Mouse (Mus musculus) stomach, postnatal 0 days (tissue): ENCODE data around the gene C1qtnf4. TPM values are rescaled to one million over a fixed set of nuclear protein-coding genes. Genes with fewer than 3 reads are reported as not detected.
A peak's percentile ranks its signal among the peaks of the same experiment; 100 is the strongest.
"Not testable (repeated sequence)": the region's sequence is repeated elsewhere in the genome, so short reads cannot be mapped to it uniquely, and the experiment has no call there.

Experiments
- ATAC-seq: fragments of 200-750 bp; cut with Nextera tagmentation; 2 replicates; pipeline ENCODE4 v1.8.0; 2017; ENCODE audit not compliant: low FRiP score, low TSS enrichment
- DNase-seq: peaks from one replicate; pipeline ENCODE4 v3.0.0-alpha.2; 2016; ENCODE audit warnings: low spot score
- H3K27ac ChIP-seq: fragments of 300-500 bp; sonication (generic); replicated peaks from 2 replicates; pipeline ENCODE4 v1.5.1; 2014; ENCODE audit warnings: mild to moderate bottlenecking, control low read depth
- H3K27me3 ChIP-seq: fragments of 300-500 bp; sonication (generic); 2 replicates; pipeline ENCODE4 v1.6.1; 2014; ENCODE audit warnings: low read length; ENCODE audit not compliant: control insufficient read depth, insufficient read depth
- H3K36me3 ChIP-seq: fragments of 300-500 bp; sonication (generic); 2 replicates; pipeline ENCODE4 v1.6.1; 2014; ENCODE audit warnings: low read length, mixed read lengths; ENCODE audit not compliant: control insufficient read depth, insufficient read depth
- H3K4me1 ChIP-seq: fragments of 300-500 bp; sonication (generic); replicated peaks from 2 replicates; pipeline ENCODE4 v1.6.1; 2014; ENCODE audit warnings: antibody characterized with exemption; ENCODE audit not compliant: control insufficient read depth, insufficient read depth
- H3K4me2 ChIP-seq: fragments of 300-500 bp; sonication (generic); replicated peaks from 2 replicates; pipeline ENCODE4 v1.6.1; 2014; ENCODE audit warnings: low read depth, mild to moderate bottlenecking, control low read depth, moderate library complexity
- H3K4me3 ChIP-seq: fragments of 300-500 bp; sonication (generic); 2 replicates; pipeline ENCODE4 v1.5.1; 2014; ENCODE audit warnings: low read depth, low read length, control low read depth
- H3K9ac ChIP-seq: fragments of 300-500 bp; sonication (generic); 2 replicates; pipeline ENCODE4 v1.6.1; 2014; ENCODE audit warnings: mild to moderate bottlenecking, low read length, control low read depth, mixed read lengths
- H3K9me3 ChIP-seq: fragments of 300-500 bp; sonication (generic); 2 replicates; pipeline ENCODE4 v1.6.1; 2016; ENCODE audit warnings: low read length; ENCODE audit not compliant: control insufficient read depth
- CTCF ChIP-seq: IDR thresholded peaks from 2 replicates; pipeline ENCODE4 v1.5.1; 2016; ENCODE audit warnings: antibody characterized with exemption, low read depth, mild to moderate bottlenecking, moderate library complexity
- EP300 ChIP-seq: optimal IDR thresholded peaks from 2 replicates; pipeline ENCODE3; 2016; ENCODE audit warnings: antibody characterized with exemption
- WGBS: fragments of 180-500 bp; shearing (Covaris S2); extraction: QIAGEN DNeasy Blood & Tissue Kit; methylation state at CpG from one replicate; pipeline ENCODE4 v1.1.7; 2014; 5-methylcytosine and 5-hydroxymethylcytosine counted together
- polyA plus RNA-seq: library from polyadenylated mRNA; unstranded; fragments of >200 nt; fragmentation: Nextera tagmentation; extraction: Ambion mirVana; gene quantifications from 2 replicates; pipeline ENCODE4 v1.2.1, GENCODE M21; 2015

Gene C1qtnf4
- polyA plus RNA-seq, 1 experiment from 2014 or later = 19.4 TPM

- Histone ChIP-seq H3K36me3 (no peaks in the 10 kb centered on the region), H3K9me3 (no peaks in the 10 kb centered on the region), H3K4me2 (peak overlapping the region; percentile 73), H3K9ac (peak overlapping the region; percentile 64), H3K4me1 (0 out of 2 replicates have a peak, but pooled peaks cover 4% of the 10 kb centered on the region), H3K27ac (peak overlapping the region; percentile 61), H3K27me3 (no peaks in the 10 kb centered on the region), H3K4me3 (peak overlapping the region; percentile 53)
- TF ChIP-seq CTCF (peak; percentile 29; the same call in 1 of the 2 replicates), EP300 (no peak)
- peak; percentile 87 for ATAC-seq
- WGBS = 3% methylated on average over 128 of the region's 133 CpGs
- peak; percentile 79 for DNase-seq
These were observed 4.2 kb downstream of the C1qtnf4 start for GRCm38 (mm10) chr2:90889550-90890548.

- 74% methylated on average over 6 of the region's 6 CpGs for WGBS
- no peaks in the 10 kb centered on the region for H3K27me3 ChIP-seq
- H3K9me3 ChIP-seq = no peaks in the 10 kb centered on the region
- H3K4me2 ChIP-seq = no peak overlapping the region
- DNase-seq (peak; percentile 33), ATAC-seq (no peak)
- peaks cover 7% of the 10 kb centered on the region; the same call in 1 of the 2 replicates for H3K36me3 ChIP-seq
- H3K9ac ChIP-seq = no peak overlapping the region
- TF ChIP-seq CTCF (no peak), EP300 (no peak)
- 0 out of 2 replicates have a peak, but pooled peaks cover 4% of the 10 kb centered on the region for H3K4me1 ChIP-seq
- no peak overlapping the region for H3K4me3 ChIP-seq
- no peak overlapping the region for H3K27ac ChIP-seq
These were observed 8.1 kb downstream of the C1qtnf4 start for GRCm38 (mm10) chr2:90893673-90894298.

- 85% methylated on average over 3 of the region's 3 CpGs for WGBS
These were observed 8.6 kb downstream of the C1qtnf4 start for GRCm38 (mm10) chr2:90894299-90894677.

GRCm38 (mm10) chr2:90903398-90903797 lies 17.7 kb downstream of the C1qtnf4 start:
- H3K4me2 ChIP-seq = peak overlapping the region; percentile 61
- H3K4me3 ChIP-seq = peak overlapping the region; percentile 89
- H3K9me3 ChIP-seq = no peaks in the 10 kb centered on the region
- H3K4me1 ChIP-seq = no peaks in the 10 kb centered on the region; the same call in 1 of the 2 replicates
- 63% methylated on average over 2 of the region's 2 CpGs for WGBS
- TF ChIP-seq EP300 = no peak
- TF ChIP-seq CTCF = no peak
- no peak for ATAC-seq
- no peak overlapping the region for H3K9ac ChIP-seq
- no peaks in the 10 kb centered on the region for H3K27me3 ChIP-seq
- H3K27ac ChIP-seq = no peak overlapping the region
- H3K36me3 ChIP-seq = peaks cover 6% of the 10 kb centered on the region; the same call in 1 of the 2 replicates
- no peak for DNase-seq

More at GRCm38 (mm10) chr2:90894299-90894677, 8.6 kb downstream of the C1qtnf4 start:
- not testable (repeated sequence) for H3K4me2 ChIP-seq, H3K27me3 ChIP-seq, H3K9me3 ChIP-seq, H3K27ac ChIP-seq, H3K4me1 ChIP-seq, ATAC-seq, DNase-seq, H3K36me3 ChIP-seq, H3K9ac ChIP-seq, H3K4me3 ChIP-seq

GRCm38 (mm10) chr2:90904076-90904855 lies 18.6 kb downstream of the C1qtnf4 start, which contains the start of the genes Kbtbd4 and Ndufs3:
TSS of gene Kbtbd4 (plus strand) at chr2:90904740.
TSS of gene Ndufs3 (minus strand) at chr2:90904827.
- Histone ChIP-seq H3K27me3 (no peaks in the 10 kb centered on the region), H3K4me3 (peak within 1 kb of the TSS; percentile 89), H3K9ac (peak within 1 kb of the TSS; percentile 95), H3K4me2 (peak within 1 kb of the TSS; percentile 61), H3K27ac (peak within 1 kb of the TSS; percentile 93), H3K36me3 (peaks cover 13% of the 10 kb centered on the region; the same call in 1 of the 2 replicates), H3K4me1 (no peaks in the 10 kb centered on the region; the same call in 1 of the 2 replicates), H3K9me3 (no peaks in the 10 kb centered on the region)
- under 1% methylated on average over 43 of the region's 43 CpGs for WGBS
- ATAC-seq (peak; percentile 93), DNase-seq (peak; percentile 91)
- TF ChIP-seq EP300 (no peak), CTCF (peak; percentile 3; the same call in 1 of the 2 replicates)
